Mouse (Mus musculus): ENCODE results near the gene Ccr1l1. TPM values are rescaled to one million over a fixed set of nuclear protein-coding genes. Genes with fewer than 3 reads are reported as not detected.

The Ccr1l1 gene
- 0.37 TPM for polyA plus RNA-seq (2014; fragmentation: Illumina TruSeq; extraction: RNeasy Lipid Tissue Mini Kit (QIAGEN cat#74804); ENCODE audit: low replicate concordance)

DNA sequence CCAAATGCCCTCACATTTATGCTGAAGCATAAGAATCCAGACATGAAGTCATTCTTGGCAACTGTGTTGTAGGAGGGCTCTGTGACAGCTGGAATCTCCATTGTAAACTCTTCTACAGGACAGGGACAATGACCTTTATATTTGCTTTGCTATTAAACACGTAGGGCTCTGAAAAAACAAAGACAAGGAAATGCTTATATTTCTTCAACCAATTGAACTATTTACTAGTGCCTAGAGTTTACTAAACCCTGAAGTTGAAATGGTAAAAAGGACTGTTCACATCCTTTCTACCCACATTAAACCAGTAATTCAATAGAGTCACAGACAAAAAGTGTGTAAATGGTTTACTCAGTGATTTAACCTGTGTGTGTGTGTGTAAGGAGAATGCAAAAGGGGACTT lies at the start of gene Ccr1l1:
Ccr1l1 (minus strand) TSS at position 101 of the 400 bp plus-strand sequence.

DNA sequence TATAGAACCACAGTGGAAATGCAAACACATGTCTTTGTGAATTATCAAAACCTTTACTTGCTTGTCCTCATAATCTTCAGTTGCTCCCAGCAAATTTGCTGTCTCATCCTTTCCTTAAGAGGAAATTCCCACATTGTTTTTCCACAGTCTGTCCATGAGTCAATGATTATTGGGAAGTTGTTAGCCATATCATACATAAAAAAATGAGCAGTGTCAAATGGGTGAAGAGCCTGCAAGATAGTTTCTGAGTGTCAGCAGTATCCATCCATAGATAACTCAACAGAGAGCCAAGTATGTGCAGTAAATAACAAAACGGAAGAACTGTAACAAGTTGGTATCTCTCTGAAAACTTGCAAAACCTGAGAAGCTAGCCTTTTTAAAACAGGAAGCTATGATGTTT lies 43.5 kb upstream of the Ccr1l1 start, which contains the start of gene Ccr3:
Ccr3 (plus strand) TSS at position 301 of the 400 bp plus-strand sequence.

DNA sequence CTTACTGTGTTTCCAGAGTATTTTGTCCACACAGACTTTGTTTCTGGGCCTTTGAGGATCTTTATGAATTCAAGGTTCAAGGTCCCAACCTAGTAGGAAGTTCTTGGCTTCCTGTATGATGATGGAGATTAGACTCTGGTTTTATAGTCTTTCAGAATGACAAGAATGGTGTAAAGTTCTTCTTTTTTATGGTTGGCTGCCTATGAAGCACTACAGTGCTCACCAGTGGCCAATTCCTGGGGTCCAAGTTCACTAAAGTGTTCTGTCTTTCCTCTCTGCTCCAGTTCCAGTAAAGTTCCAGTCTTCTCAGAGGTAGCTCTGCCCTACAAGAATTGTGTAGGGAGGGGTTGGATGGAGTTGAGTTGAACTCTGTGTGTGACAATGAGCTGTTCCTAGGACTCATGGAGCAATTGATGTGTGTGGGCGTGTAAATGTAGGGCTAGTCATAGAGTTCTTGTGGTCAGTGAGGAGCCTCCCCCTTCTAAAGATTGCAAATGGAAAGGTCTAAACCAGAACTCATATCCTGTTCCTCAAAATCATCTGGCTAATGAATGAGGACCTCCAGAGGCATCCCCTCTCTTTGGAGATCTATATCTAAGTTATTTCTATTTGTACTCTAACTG lies 9.8 kb downstream of the Ccr1l1 start, which contains the start of gene Ccr1:
Ccr1 (minus strand) TSS at position 403 of the 623 bp plus-strand sequence.

Other genes with a start within 250 kb of the Ccr1l1 start
- gene Cxcr6, start 171.9 kb downstream of the Ccr1l1 start, polyA plus RNA-seq (2014; fragmentation: Illumina TruSeq; extraction: RNeasy Lipid Tissue Mini Kit (QIAGEN cat#74804); ENCODE audit: low replicate concordance): 9.3 TPM
- gene Fyco1, start 126.5 kb downstream of the Ccr1l1 start, polyA plus RNA-seq (2014; fragmentation: Illumina TruSeq; extraction: RNeasy Lipid Tissue Mini Kit (QIAGEN cat#74804); ENCODE audit: low replicate concordance): 9.6 TPM
- 2.1 TPM for gene Xcr1, start 116.4 kb downstream of the Ccr1l1 start, polyA plus RNA-seq (2014; fragmentation: Illumina TruSeq; extraction: RNeasy Lipid Tissue Mini Kit (QIAGEN cat#74804); ENCODE audit: low replicate concordance)
- gene Ccr1, start 9.7 kb downstream of the Ccr1l1 start, polyA plus RNA-seq (2014; fragmentation: Illumina TruSeq; extraction: RNeasy Lipid Tissue Mini Kit (QIAGEN cat#74804); ENCODE audit: low replicate concordance): 24.9 TPM
- gene Ccr3, start 43.6 kb upstream of the Ccr1l1 start, polyA plus RNA-seq (2014; fragmentation: Illumina TruSeq; extraction: RNeasy Lipid Tissue Mini Kit (QIAGEN cat#74804); ENCODE audit: low replicate concordance): 4.2 TPM
- 6.8 TPM for gene Ccr2, start 123.5 kb upstream of the Ccr1l1 start, polyA plus RNA-seq (2014; fragmentation: Illumina TruSeq; extraction: RNeasy Lipid Tissue Mini Kit (QIAGEN cat#74804); ENCODE audit: low replicate concordance)
- gene Ccr5, start 143.1 kb upstream of the Ccr1l1 start, polyA plus RNA-seq (2014; fragmentation: Illumina TruSeq; extraction: RNeasy Lipid Tissue Mini Kit (QIAGEN cat#74804); ENCODE audit: low replicate concordance): 6.3 TPM

Measured in small intestine, adult 10 weeks (tissue).